Mouse (Mus musculus) hindbrain, embryonic 16.5 days (tissue): ENCODE measurements around the gene Rapgef2. TPM values are rescaled to one million over a fixed set of nuclear protein-coding genes. Genes with fewer than 3 reads are reported as not detected.

ENCODE experiments used
- ATAC-seq: fragments of 200-750 bp; cut with Nextera tagmentation; 2 replicates; pipeline ENCODE4 v1.8.0; 2017; ENCODE audit warnings: moderate TSS enrichment, moderate library complexity
- H3K27ac ChIP-seq: fragments of 300-500 bp; sonication (generic); 2 replicates; pipeline ENCODE4 v1.5.1; 2014; ENCODE audit warnings: low read depth, mild to moderate bottlenecking, control low read depth, low read length, moderate library complexity
- H3K27me3 ChIP-seq: fragments of 300-500 bp; sonication (generic); replicated peaks from 2 replicates; pipeline ENCODE4 v1.6.1; 2014; ENCODE audit warnings: low read length; ENCODE audit not compliant: control insufficient read depth, insufficient read depth
- H3K36me3 ChIP-seq: fragments of 300-500 bp; sonication (generic); 2 replicates; pipeline ENCODE4 v1.6.1; 2014; ENCODE audit warnings: mild to moderate bottlenecking, low read length, moderate library complexity, mixed read lengths; ENCODE audit not compliant: control insufficient read depth, insufficient read depth
- H3K4me1 ChIP-seq: fragments of 300-500 bp; sonication (generic); 2 replicates; pipeline ENCODE4 v1.6.1; 2014; ENCODE audit warnings: low read depth, low read length; ENCODE audit not compliant: control insufficient read depth, insufficient read depth
- H3K4me2 ChIP-seq: fragments of 300-500 bp; sonication (generic); 2 replicates; pipeline ENCODE4 v1.6.1; 2014; ENCODE audit warnings: mild to moderate bottlenecking, low read length, control low read depth, moderate library complexity
- H3K4me3 ChIP-seq: fragments of 300-500 bp; sonication (generic); 2 replicates; pipeline ENCODE4 v1.5.1; 2014; ENCODE audit warnings: mild to moderate bottlenecking, low read length, control low read depth, moderate library complexity
- H3K9ac ChIP-seq: fragments of 300-500 bp; sonication (generic); 2 replicates; pipeline ENCODE4 v1.6.1; 2014; ENCODE audit warnings: low read depth, mild to moderate bottlenecking, control low read depth, low read length, moderate library complexity
- H3K9me3 ChIP-seq: fragments of 300-500 bp; sonication (generic); 2 replicates; pipeline ENCODE4 v1.6.1; 2014; ENCODE audit warnings: mild to moderate bottlenecking, low read length, moderate library complexity; ENCODE audit not compliant: control insufficient read depth
- WGBS: fragments of 180-500 bp; shearing (Covaris S2); extraction: QIAGEN DNeasy Blood & Tissue Kit; methylation state at CpG from one replicate; pipeline ENCODE4 v1.1.7; 2014; 5-methylcytosine and 5-hydroxymethylcytosine counted together
- polyA plus RNA-seq: library from polyadenylated mRNA; unstranded; fragments of >200 nt; fragmentation: Nextera tagmentation; extraction: Ambion mirVana; gene quantifications from 2 replicates; pipeline ENCODE4 v1.2.1, GENCODE M21; 2015

The Rapgef2 gene
- polyA plus RNA-seq, 1 experiment from 2014 or later, result 11.0 TPM

DNA sequence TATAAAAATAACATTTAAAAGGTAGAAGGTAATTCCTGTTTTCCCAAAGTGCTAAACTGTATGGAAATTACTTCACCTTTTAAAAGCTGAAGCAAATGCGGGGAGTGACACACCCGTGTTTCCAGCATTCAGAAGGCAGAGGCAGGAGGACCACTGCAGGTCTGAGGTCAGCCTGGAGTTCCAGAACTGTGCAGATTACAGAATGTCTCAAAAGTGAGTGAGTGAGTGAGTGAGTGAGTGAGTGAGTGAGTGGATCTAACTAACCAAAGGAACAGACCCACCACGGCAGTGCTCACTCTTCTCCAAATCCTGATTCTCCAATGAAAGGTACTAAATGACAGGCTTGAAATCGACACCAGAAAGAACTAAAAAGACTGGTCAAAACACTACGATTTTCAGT, 82.5 kb downstream of the Rapgef2 start:
- Histone ChIP-seq H3K4me1 (peaks cover 11% of the 10 kb centered on the region), H3K4me2 (no peak overlapping the region), H3K9ac (no peak overlapping the region), H3K36me3 (no peaks in the 10 kb centered on the region), H3K9me3 (no peaks in the 10 kb centered on the region), H3K27ac (no peak overlapping the region), H3K4me3 (no peak overlapping the region), H3K27me3 (no peaks in the 10 kb centered on the region)
- ATAC-seq, result no peak
- 65% methylated on average over 5 of the region's 5 CpGs for WGBS

- Histone ChIP-seq H3K27ac (no peak overlapping the region), H3K27me3 (no peaks in the 10 kb centered on the region), H3K9me3 (no peaks in the 10 kb centered on the region), H3K4me1 (peaks cover 11% of the 10 kb centered on the region), H3K9ac (no peak overlapping the region), H3K4me2 (no peak overlapping the region), H3K4me3 (no peak overlapping the region), H3K36me3 (no peaks in the 10 kb centered on the region)
- ATAC-seq, result no peak
- 55% methylated on average over 3 of the region's 3 CpGs for WGBS
These were observed 83.1 kb downstream of the Rapgef2 start for GRCm38 (mm10) chr3:79203178-79203577.

GRCm38 (mm10) chr3:79202275-79203153, 83.8 kb downstream of the Rapgef2 start:
- H3K9me3 ChIP-seq, result no peaks in the 10 kb centered on the region
- H3K4me1 ChIP-seq, result peaks cover 11% of the 10 kb centered on the region
- ATAC-seq, result peak; percentile 80
- no peak overlapping the region for H3K4me3 ChIP-seq
- H3K27ac ChIP-seq, result no peak overlapping the region
- no peak overlapping the region for H3K9ac ChIP-seq
- no peaks in the 10 kb centered on the region for H3K27me3 ChIP-seq
- no peak overlapping the region for H3K4me2 ChIP-seq
- WGBS, result 45% methylated on average over 11 of the region's 11 CpGs
- H3K36me3 ChIP-seq, result no peaks in the 10 kb centered on the region

DNA sequence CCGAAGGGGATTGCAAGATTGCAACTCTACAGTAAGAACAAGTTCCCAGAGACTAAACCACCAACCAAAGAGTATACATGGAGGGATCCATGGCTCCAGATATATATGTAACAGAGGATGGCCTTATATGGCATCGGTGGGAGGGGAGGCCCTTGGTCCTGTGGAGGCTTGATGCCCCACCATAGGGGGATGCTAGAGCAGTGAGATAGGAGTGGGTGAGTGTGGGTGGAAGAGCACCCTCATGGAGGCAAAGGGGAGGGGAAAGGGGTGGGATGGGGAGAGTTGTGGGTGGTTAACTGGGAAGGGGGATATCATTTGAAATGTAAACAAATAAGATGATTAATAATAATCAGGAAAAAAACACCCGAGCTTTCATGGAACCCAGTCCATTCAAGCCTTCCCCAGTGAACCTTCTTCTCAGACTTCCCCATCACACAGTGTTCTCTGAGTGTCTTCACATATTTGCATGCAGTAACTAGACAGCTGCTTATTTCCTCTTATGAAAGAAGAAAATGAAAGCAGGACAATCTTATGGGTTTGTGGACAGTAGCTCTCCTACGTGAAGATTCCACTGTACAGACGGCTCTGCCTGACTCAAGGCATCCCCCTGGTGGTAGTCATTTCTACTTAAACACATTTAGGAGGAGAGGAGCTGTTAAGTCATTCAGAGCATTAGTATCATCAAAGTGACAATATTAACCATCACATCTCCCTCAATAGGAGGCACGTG, 89.4 kb downstream of the Rapgef2 start:
- ATAC-seq, result peak; percentile 68
- peaks cover 8% of the 10 kb centered on the region for H3K4me1 ChIP-seq
- no peaks in the 10 kb centered on the region for H3K36me3 ChIP-seq
- 54% methylated on average over 6 of the region's 6 CpGs for WGBS
- H3K4me2 ChIP-seq, result no peak overlapping the region
- H3K27me3 ChIP-seq, result no peaks in the 10 kb centered on the region
- no peak overlapping the region for H3K4me3 ChIP-seq
- no peaks in the 10 kb centered on the region for H3K9me3 ChIP-seq
- H3K27ac ChIP-seq, result no peak overlapping the region
- peak overlapping the region; percentile 2; the same call in 1 of the 2 replicates for H3K9ac ChIP-seq

GRCm38 (mm10) chr3:79195280-79195679, 91.0 kb downstream of the Rapgef2 start:
- ATAC-seq, result no peak
- H3K9me3 ChIP-seq, result no peaks in the 10 kb centered on the region
- H3K36me3 ChIP-seq, result no peaks in the 10 kb centered on the region
- peaks cover 9% of the 10 kb centered on the region for H3K4me1 ChIP-seq
- H3K27ac ChIP-seq, result no peak overlapping the region
- H3K4me2 ChIP-seq, result no peak overlapping the region
- no peak overlapping the region for H3K9ac ChIP-seq
- WGBS, result 80% methylated on average over 9 of the region's 9 CpGs
- H3K27me3 ChIP-seq, result no peaks in the 10 kb centered on the region
- H3K4me3 ChIP-seq, result no peak overlapping the region

GRCm38 (mm10) chr3:79194111-79194793, 92.1 kb downstream of the Rapgef2 start:
- WGBS, result 82% methylated on average over 8 of the region's 8 CpGs
- H3K27ac ChIP-seq, result no peak overlapping the region

GRCm38 (mm10) chr3:79193001-79193400, 93.3 kb downstream of the Rapgef2 start:
- Histone ChIP-seq H3K27me3 (no peaks in the 10 kb centered on the region), H3K27ac (no peak overlapping the region), H3K36me3 (no peaks in the 10 kb centered on the region), H3K4me2 (no peak overlapping the region), H3K9me3 (no peaks in the 10 kb centered on the region), H3K9ac (no peak overlapping the region), H3K4me3 (no peak overlapping the region), H3K4me1 (peaks cover 9% of the 10 kb centered on the region)
- ATAC-seq, result 0 out of 2 replicates have a peak, but pooled peaks have one; percentile 21
- 52% methylated on average over 4 of the region's 4 CpGs for WGBS

More at GRCm38 (mm10) chr3:79194111-79194793, 92.1 kb downstream of the Rapgef2 start:
- Histone ChIP-seq H3K9ac (no peak overlapping the region), H3K27me3 (no peaks in the 10 kb centered on the region), H3K4me3 (no peak overlapping the region), H3K9me3 (no peaks in the 10 kb centered on the region), H3K36me3 (no peaks in the 10 kb centered on the region), H3K4me1 (peaks cover 9% of the 10 kb centered on the region), H3K4me2 (no peak overlapping the region)
- ATAC-seq, result no peak

DNA sequence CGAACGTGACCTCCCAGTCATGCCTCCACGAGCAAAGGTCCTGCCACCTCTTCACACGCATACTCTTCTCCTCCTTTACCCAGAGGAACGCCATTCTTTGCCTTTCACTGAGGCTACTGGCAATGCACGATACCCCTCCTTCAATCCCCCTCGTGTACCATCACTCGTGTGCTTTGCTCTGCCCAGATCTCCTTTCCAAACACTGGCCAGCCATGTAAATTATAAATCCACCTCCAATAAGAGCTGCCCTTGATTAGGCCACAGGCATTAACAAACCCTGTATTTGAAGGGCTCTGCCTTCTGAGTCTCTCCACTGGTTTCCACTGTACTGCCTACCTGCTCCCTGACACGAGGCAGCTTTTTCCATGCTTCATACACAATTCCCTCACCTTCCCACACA, 94.3 kb downstream of the Rapgef2 start:
- H3K4me3 ChIP-seq, result no peak overlapping the region
- H3K27ac ChIP-seq, result no peak overlapping the region
- no peaks in the 10 kb centered on the region for H3K27me3 ChIP-seq
- no peaks in the 10 kb centered on the region for H3K36me3 ChIP-seq
- no peak overlapping the region for H3K4me2 ChIP-seq
- no peaks in the 10 kb centered on the region for H3K9me3 ChIP-seq
- H3K9ac ChIP-seq, result no peak overlapping the region
- 66% methylated on average over 9 of the region's 9 CpGs for WGBS
- ATAC-seq, result no peak
- H3K4me1 ChIP-seq, result peaks cover 8% of the 10 kb centered on the region

DNA sequence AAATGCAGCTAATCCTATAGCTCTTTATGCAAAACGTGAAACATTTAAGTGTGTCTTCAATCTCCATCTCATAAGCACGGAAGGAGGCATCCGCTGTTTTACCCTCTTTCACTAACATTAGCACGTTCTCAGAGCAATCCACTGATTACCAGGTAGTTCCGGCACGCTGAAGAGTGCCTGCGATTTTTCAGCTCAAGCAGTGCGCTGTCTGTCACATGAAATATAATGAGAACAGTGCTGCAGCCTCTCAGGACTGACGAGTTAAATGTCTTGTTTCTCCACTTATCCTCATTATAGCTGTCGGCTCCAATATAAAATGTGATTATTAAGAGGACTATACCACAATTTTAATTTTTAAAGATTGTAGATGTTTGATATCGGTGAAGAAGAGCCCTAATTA, 94.8 kb downstream of the Rapgef2 start:
- Histone ChIP-seq H3K36me3 (no peaks in the 10 kb centered on the region), H3K9me3 (no peaks in the 10 kb centered on the region), H3K27me3 (no peaks in the 10 kb centered on the region), H3K27ac (no peak overlapping the region), H3K4me1 (peaks cover 6% of the 10 kb centered on the region), H3K4me2 (no peak overlapping the region), H3K9ac (no peak overlapping the region), H3K4me3 (no peak overlapping the region)
- ATAC-seq, result 0 out of 2 replicates have a peak, but pooled peaks have one; percentile 29
- WGBS, result 67% methylated on average over 11 of the region's 11 CpGs
